Mouse (Mus musculus): ENCODE data around the gene Cped1. TPM values are rescaled to one million over a fixed set of nuclear protein-coding genes. Genes with fewer than 3 reads are reported as not detected.

The Cped1 gene
- total and polyA plus RNA-seq, 2 experiments from 2014 or later = 3.6 to 13.2 TPM

GRCm38 (mm10) chr6:21986660-21987331 is 1.1 kb downstream of the Cped1 start:
- Histone ChIP-seq H3K9me3 (replicated peaks; ENCODE audit: control insufficient read depth, low read length) (no peaks in the 10 kb centered on the region), H3K27me3 (ENCODE audit: control insufficient read depth, insufficient read depth, low read length) (no peaks in the 10 kb centered on the region), H3K4me3 (ENCODE audit: low read depth, low read length) (peak overlapping the region; percentile 54), H3K4me2 (ENCODE audit: low read depth, low read length) (peak overlapping the region; percentile 68), H3K4me1 (ENCODE audit: control insufficient read depth, insufficient read depth) (no peaks in the 10 kb centered on the region), H3K27ac (ENCODE audit: low read depth) (peak overlapping the region; percentile 49; the same call in 1 of the 2 replicates), H3K9ac (replicated peaks; ENCODE audit: low read depth, low read length) (peak overlapping the region; percentile 57), H3K36me3 (replicated peaks; ENCODE audit: control insufficient read depth, insufficient read depth, low read length) (no peaks in the 10 kb centered on the region)
- ATAC-seq (ENCODE audit: insufficient read depth, low read depth) = no peak
- peak; percentile 23 for DNase-seq (ENCODE audit: low spot score)
- 7% methylated on average over 24 of the region's 24 CpGs for WGBS
- TF ChIP-seq EP300 (IDR thresholded peaks at IDR 0.05; ENCODE audit: low read depth) (no peak), CTCF (IDR thresholded peaks at IDR 0.05; ENCODE audit: low read depth) (no peak)

DNA sequence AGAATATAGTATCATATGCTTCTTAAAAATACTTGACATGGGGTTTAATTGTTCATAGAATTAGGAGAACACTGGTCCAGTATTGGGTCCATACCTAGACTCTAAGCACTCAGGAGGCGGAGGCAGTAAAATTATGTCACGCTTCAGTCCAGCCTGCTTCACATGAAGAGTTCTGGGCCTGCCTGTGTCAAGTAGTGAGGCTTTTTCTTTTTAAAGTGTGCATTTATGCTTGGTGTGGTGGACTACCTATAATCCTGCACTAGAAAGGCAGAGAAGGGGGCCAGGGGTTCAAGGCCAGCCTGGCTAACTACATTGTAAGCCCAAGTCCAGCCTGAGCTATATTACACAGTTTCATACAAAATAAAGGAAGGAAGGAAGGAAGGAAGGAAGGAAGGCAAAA is 1.8 kb downstream of the Cped1 start:
- DNase-seq (ENCODE audit: low spot score) (no peak), ATAC-seq (ENCODE audit: insufficient read depth, low read depth) (no peak)
- Histone ChIP-seq H3K4me1 (ENCODE audit: control insufficient read depth, insufficient read depth) (no peaks in the 10 kb centered on the region), H3K27me3 (ENCODE audit: control insufficient read depth, insufficient read depth, low read length) (no peaks in the 10 kb centered on the region), H3K4me2 (ENCODE audit: low read depth, low read length) (peak overlapping the region; percentile 68), H3K36me3 (replicated peaks; ENCODE audit: control insufficient read depth, insufficient read depth, low read length) (no peaks in the 10 kb centered on the region), H3K27ac (ENCODE audit: low read depth) (no peak overlapping the region), H3K9ac (replicated peaks; ENCODE audit: low read depth, low read length) (no peak overlapping the region), H3K4me3 (ENCODE audit: low read depth, low read length) (no peak overlapping the region), H3K9me3 (replicated peaks; ENCODE audit: control insufficient read depth, low read length) (no peaks in the 10 kb centered on the region)
- TF ChIP-seq CTCF (IDR thresholded peaks at IDR 0.05; ENCODE audit: low read depth) (no peak), EP300 (IDR thresholded peaks at IDR 0.05; ENCODE audit: low read depth) (no peak)
- 90% methylated on average over 2 of the region's 2 CpGs for WGBS

DNA sequence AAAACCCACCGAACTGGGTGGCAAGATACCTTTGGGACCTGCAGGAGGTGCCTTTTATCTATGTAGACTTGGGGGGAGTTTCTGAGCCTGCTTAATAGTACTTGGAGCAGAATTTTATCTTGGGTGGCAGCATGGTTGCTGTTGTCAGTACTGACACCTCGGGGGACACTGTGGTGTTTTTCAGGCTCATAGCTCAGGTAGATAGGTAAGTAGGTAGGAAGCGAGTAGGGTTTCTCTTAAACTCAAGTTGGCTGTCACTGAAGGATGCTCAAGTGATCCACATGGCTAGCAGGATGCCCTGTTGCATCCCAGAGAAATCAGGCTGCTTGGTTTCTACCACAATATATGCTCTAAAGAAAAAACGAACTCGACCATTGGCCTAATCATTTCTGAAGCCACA is 2.6 kb downstream of the Cped1 start:
- ATAC-seq (ENCODE audit: insufficient read depth, low read depth) = no peak
- H3K4me2 ChIP-seq (ENCODE audit: low read depth, low read length) = no peak overlapping the region
- H3K27ac ChIP-seq (ENCODE audit: low read depth) = no peak overlapping the region
- no peak overlapping the region for H3K4me3 ChIP-seq (ENCODE audit: low read depth, low read length)
- no peaks in the 10 kb centered on the region for H3K4me1 ChIP-seq (ENCODE audit: control insufficient read depth, insufficient read depth)
- no peaks in the 10 kb centered on the region for H3K36me3 ChIP-seq (replicated peaks; ENCODE audit: control insufficient read depth, insufficient read depth, low read length)
- TF ChIP-seq EP300 (IDR thresholded peaks at IDR 0.05; ENCODE audit: low read depth) (no peak), CTCF (IDR thresholded peaks at IDR 0.05; ENCODE audit: low read depth) (no peak)
- DNase-seq (ENCODE audit: low spot score) = no peak
- H3K9me3 ChIP-seq (replicated peaks; ENCODE audit: control insufficient read depth, low read length) = no peaks in the 10 kb centered on the region
- H3K27me3 ChIP-seq (ENCODE audit: control insufficient read depth, insufficient read depth, low read length) = no peaks in the 10 kb centered on the region
- WGBS = 85% methylated on average over 5 of the region's 5 CpGs
- no peak overlapping the region for H3K9ac ChIP-seq (replicated peaks; ENCODE audit: low read depth, low read length)

DNA sequence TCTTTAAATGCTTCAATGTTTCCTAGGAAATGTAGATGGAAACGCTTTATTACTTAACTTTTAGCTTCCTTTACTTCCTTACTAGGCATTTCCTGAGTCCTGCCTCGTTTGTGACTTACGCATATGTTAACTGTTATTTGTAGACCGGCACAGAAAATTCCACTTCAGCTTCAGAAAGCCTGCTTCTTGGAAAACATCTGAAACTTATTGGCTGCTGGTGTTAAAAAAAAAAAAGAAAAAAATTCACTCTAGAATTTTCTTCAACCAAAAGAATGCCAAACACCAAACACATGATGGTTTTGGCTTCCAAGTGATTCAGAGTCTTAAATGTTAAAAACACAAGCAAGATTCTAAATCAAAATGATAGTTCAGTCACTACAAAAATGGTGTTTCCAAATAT is 3.4 kb downstream of the Cped1 start:
- WGBS = 70% methylated on average over 4 of the region's 4 CpGs
- Histone ChIP-seq H3K9me3 (replicated peaks; ENCODE audit: control insufficient read depth, low read length) (no peaks in the 10 kb centered on the region), H3K27ac (ENCODE audit: low read depth) (no peak overlapping the region)

DNA sequence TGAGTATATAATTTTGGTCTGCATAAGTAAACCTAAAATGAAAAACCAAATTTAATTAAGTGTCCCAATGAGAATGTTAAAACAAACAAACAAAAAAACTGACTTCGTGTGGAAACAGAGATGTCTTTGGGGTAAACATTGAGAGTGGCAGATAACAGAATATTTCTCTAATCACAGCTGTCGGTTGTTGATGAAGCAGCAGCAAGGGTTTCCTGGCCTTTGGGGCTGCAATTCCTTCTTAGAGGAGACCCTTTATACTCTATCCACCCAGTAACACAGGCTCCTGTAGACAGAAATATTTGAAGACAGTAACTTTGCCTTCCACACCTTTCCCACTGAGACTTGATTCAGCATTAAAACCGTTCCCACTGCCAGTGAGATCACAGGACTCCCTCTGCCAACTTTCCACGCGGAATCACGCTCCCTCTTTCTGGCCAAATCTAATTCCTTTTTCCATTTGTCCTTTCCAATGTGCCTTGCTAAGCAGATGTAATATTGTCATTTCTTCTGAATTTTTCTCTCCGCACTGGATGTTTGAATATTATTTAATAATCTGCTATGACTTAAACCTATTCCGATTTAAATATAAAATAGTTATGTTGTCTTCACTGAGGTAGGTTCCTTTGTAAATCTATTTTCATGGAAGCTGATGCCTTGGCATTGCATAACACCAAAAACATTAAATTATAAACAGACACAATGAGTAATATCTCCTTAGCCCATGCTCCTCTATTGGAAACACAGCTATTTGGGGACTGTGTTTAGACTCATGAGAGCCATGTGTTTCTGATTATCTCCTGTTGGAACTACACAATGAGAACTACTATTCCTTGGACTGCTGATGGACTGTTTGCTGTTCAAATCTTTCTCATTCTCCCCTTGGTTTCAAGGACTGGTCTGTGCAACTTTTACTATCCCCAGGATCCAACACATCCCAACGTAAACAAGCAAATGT is 4.7 kb downstream of the Cped1 start:
- 50% methylated on average over 9 of the region's 9 CpGs for WGBS

More for the DNA sequence above, 3.4 kb downstream of the Cped1 start:
- no peaks in the 10 kb centered on the region for H3K36me3 ChIP-seq (replicated peaks; ENCODE audit: control insufficient read depth, insufficient read depth, low read length)
- DNase-seq (ENCODE audit: low spot score) = no peak
- no peak overlapping the region for H3K4me2 ChIP-seq (ENCODE audit: low read depth, low read length)
- no peaks in the 10 kb centered on the region for H3K4me1 ChIP-seq (ENCODE audit: control insufficient read depth, insufficient read depth)
- no peaks in the 10 kb centered on the region for H3K27me3 ChIP-seq (ENCODE audit: control insufficient read depth, insufficient read depth, low read length)
- H3K4me3 ChIP-seq (ENCODE audit: low read depth, low read length) = no peak overlapping the region
- no peak overlapping the region for H3K9ac ChIP-seq (replicated peaks; ENCODE audit: low read depth, low read length)
- ATAC-seq (ENCODE audit: insufficient read depth, low read depth) = no peak
- TF ChIP-seq EP300 (IDR thresholded peaks at IDR 0.05; ENCODE audit: low read depth) (no peak), CTCF (IDR thresholded peaks at IDR 0.05; ENCODE audit: low read depth) (no peak)

More for the DNA sequence above, 4.7 kb downstream of the Cped1 start:
- no peaks in the 10 kb centered on the region for H3K9me3 ChIP-seq (replicated peaks; ENCODE audit: control insufficient read depth, low read length)
- no peak for TF ChIP-seq CTCF (IDR thresholded peaks at IDR 0.05; ENCODE audit: low read depth)
- TF ChIP-seq EP300 (IDR thresholded peaks at IDR 0.05; ENCODE audit: low read depth) = no peak
- no peaks in the 10 kb centered on the region for H3K27me3 ChIP-seq (ENCODE audit: control insufficient read depth, insufficient read depth, low read length)
- no peak overlapping the region for H3K9ac ChIP-seq (replicated peaks; ENCODE audit: low read depth, low read length)
- no peak for ATAC-seq (ENCODE audit: insufficient read depth, low read depth)
- DNase-seq (ENCODE audit: low spot score) = no peak
- H3K27ac ChIP-seq (ENCODE audit: low read depth) = 0 out of 2 replicates have a peak overlapping the region, but pooled peaks have one; percentile 25
- H3K4me1 ChIP-seq (ENCODE audit: control insufficient read depth, insufficient read depth) = no peaks in the 10 kb centered on the region
- no peaks in the 10 kb centered on the region for H3K36me3 ChIP-seq (replicated peaks; ENCODE audit: control insufficient read depth, insufficient read depth, low read length)
- H3K4me3 ChIP-seq (ENCODE audit: low read depth, low read length) = no peak overlapping the region
- H3K4me2 ChIP-seq (ENCODE audit: low read depth, low read length) = no peak overlapping the region
